Mouse (Mus musculus): ENCODE data around the gene Cr2. TPM values are rescaled to one million over a fixed set of nuclear protein-coding genes. Genes with fewer than 3 reads are reported as not detected.
"Not testable (repeated sequence)": the region's sequence is repeated elsewhere in the genome, so short reads cannot be mapped to it uniquely, and the experiment has no call there.

The Cr2 gene
- total RNA-seq (2021): not detected

GRCm38 (mm10) chr1:195175980-195176931, at the start of gene Cr2:
Gene Cr2, minus strand, starts transcription at chr1:195176716.
- DNase-seq: peak; percentile 73

GRCm38 (mm10) chr1:195221781-195222180, 45.3 kb upstream of the Cr2 start:
- DNase-seq: no peak

GRCm38 (mm10) chr1:195212851-195213250, 36.3 kb upstream of the Cr2 start:
- DNase-seq: not testable (repeated sequence)

- DNase-seq: no peak
Observed at GRCm38 (mm10) chr1:195184746-195185145, 8.2 kb upstream of the Cr2 start.

- DNase-seq: no peak
Observed at GRCm38 (mm10) chr1:195164996-195165755, 11.3 kb downstream of the Cr2 start.

- DNase-seq: no peak
Observed at GRCm38 (mm10) chr1:195132070-195132469, 44.4 kb downstream of the Cr2 start.

- DNase-seq: no peak
Observed at GRCm38 (mm10) chr1:195131675-195132015, 44.9 kb downstream of the Cr2 start.

- peak; percentile 89 for DNase-seq
Observed at GRCm38 (mm10) chr1:195130953-195131674, 45.4 kb downstream of the Cr2 start, which contains the start of gene Cr1l. Gene Cr1l, minus strand, starts transcription at chr1:195131586.

GRCm38 (mm10) chr1:195130479-195130878, 46.0 kb downstream of the Cr2 start:
- no peak for DNase-seq

- no peak for DNase-seq
Observed at GRCm38 (mm10) chr1:195129867-195130266, 46.6 kb downstream of the Cr2 start.

- DNase-seq: no peak
Observed at GRCm38 (mm10) chr1:195114414-195114813, 62.1 kb downstream of the Cr2 start.

GRCm38 (mm10) chr1:195113621-195114020, 62.9 kb downstream of the Cr2 start:
- no peak for DNase-seq

GRCm38 (mm10) chr1:195100693-195101092, 75.8 kb downstream of the Cr2 start:
- no peak for DNase-seq

- no peak for DNase-seq
Observed at GRCm38 (mm10) chr1:195098004-195098403, 78.5 kb downstream of the Cr2 start.

GRCm38 (mm10) chr1:195092220-195092720, 84.2 kb downstream of the Cr2 start, which contains the start of gene Cd46:
Gene Cd46, minus strand, starts transcription at chr1:195092249.
- DNase-seq: peak; percentile 74

GRCm38 (mm10) chr1:195091699-195092219, 84.8 kb downstream of the Cr2 start:
- no peak for DNase-seq

Other genes with a start within 250 kb of the Cr2 start
- gene Cd34, start 237.9 kb downstream of the Cr2 start, total RNA-seq (2021): 100 to 1,000 TPM; 225 to 235 TPM
- gene Cd46, start 84.5 kb downstream of the Cr2 start, total RNA-seq (2021): 1 to 10 TPM; 1.6 to 1.7 TPM
- 10 to 100 TPM; 54.5 to 55.1 TPM for gene Cr1l, start 45.1 kb downstream of the Cr2 start, total RNA-seq (2021)

All from heart, postnatal 4 days (tissue).